Mouse (Mus musculus): Measurements from ENCODE around the gene Tsx. TPM values are rescaled to one million over a fixed set of nuclear protein-coding genes. Genes with fewer than 3 reads are reported as not detected.

The Tsx gene
- polyA plus RNA-seq (2015; fragmentation: Nextera tagmentation; extraction: Ambion mirVana) = 0.26 and 0.29 TPM in 2 replicates

DNA sequence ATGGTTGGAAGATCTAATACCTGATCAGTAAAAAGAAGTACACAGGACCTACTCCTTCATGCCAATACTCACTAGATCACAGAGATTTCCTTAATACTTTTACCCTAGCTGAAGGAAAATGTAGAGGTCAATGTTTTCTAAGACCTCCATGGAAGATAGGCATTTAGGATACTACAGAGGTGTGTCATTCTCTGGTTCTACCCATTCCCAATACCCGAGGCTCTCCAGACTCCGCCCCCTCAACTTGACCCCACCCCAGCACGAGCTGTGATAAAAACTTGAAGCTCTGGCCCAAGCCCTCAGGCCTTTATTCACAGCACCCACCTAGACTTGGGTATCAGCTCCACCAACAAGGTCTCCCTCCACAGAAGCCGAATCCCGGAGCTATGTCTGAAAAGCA is at the start of gene Tsx:
Gene Tsx (plus strand): TSS at position 301 of the 400 bp plus-strand sequence.

DNA sequence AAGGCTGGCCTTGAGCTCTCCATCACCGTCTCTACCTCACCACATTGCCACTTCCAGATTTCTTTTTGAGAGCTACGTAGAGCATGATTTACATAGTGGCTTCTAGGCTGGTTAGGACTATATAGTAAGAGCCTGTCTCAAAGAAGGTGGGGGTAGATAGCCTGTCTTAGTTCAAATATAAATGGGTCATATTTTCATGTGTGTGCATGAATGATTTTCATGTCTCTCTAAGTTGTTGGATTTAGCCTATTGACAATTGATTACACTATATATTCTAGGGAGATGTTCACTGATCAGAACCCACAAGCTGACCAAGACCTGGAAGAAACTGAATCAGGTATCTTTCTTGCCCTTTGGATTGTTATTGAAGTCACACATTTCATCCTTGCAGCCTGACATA is 7.4 kb downstream of the Tsx start, which contains the start of gene Gm26992:
Gene Gm26992 (plus strand): TSS at position 301 of the 400 bp plus-strand sequence.

Other genes with a start within 250 kb of the Tsx start
- gene Nap1l2, start 227.8 kb upstream of the Tsx start, polyA plus RNA-seq (2015; fragmentation: Nextera tagmentation; extraction: Ambion mirVana) = 120 TPM in 2 replicates
- not detected in 2 replicates for gene Cdx4, start 93.1 kb upstream of the Tsx start, polyA plus RNA-seq (2015; fragmentation: Nextera tagmentation; extraction: Ambion mirVana)
- 5.0 and 5.3 TPM in 2 replicates for gene Chic1, start 58.0 kb upstream of the Tsx start, polyA plus RNA-seq (2015; fragmentation: Nextera tagmentation; extraction: Ambion mirVana)
- 0.54 TPM in 1 of 2 replicates, not detected in the other for gene Gm26992, start 7.5 kb downstream of the Tsx start, polyA plus RNA-seq (2015; fragmentation: Nextera tagmentation; extraction: Ambion mirVana)
- not detected in 2 replicates for gene Zcchc13, start 216.1 kb downstream of the Tsx start, polyA plus RNA-seq (2015; fragmentation: Nextera tagmentation; extraction: Ambion mirVana)

Data from neural tube, postnatal 0 days (tissue).